1 mouse cellular context compared by ENCODE assay signal in the genomic region with DNA sequence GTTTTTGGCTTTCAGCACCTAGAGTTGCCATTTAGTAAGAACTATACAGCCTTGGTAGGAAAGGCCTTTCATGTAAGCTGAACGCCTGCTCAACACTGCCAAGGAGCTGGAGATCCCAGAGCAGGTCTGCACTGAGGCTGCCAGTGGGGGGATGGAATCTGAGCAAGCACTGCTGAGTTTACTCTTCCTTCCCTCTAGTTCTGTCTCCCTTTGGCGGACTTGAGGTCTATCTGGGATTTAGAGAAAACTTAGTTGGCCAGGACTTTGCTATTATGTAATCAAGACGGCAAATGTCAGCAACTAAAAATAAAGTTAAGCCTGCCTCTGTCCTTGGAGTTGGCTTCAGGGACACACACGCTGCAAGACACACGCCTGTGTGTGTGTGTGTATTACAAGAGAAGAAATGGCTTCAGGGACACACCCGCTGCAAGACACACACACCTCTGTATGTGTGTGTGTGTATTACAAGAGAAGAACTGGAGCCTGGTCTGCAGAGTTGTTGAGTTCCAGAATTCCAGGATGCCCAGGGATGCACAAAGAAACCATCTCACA.
TF ChIP-seq lines count a peak whose summit lies in the region.

No protein-coding gene starts in this region.

TF ChIP-seq in CH12.LX, 34 proteins besides CTCF, POLR2A, EP300 and RAD21 (continued from another document):
- TF ChIP-seq PAX5 (IDR thresholded peaks at IDR 0.05; ENCODE audit: low read length) (no peak), NRF1 (IDR thresholded peaks at IDR 0.05; ENCODE audit: low read depth, low read length) (no peak), SIN3A (IDR thresholded peaks at IDR 0.05; ENCODE audit: low read length) (no peak), ZMIZ1 (IDR thresholded peaks at IDR 0.05; ENCODE audit: low read depth, low read length) (no peak), POLR2AphosphoS2 (IDR thresholded peaks at IDR 0.05; ENCODE audit: low read depth, low read length) (no peak), JUN (IDR thresholded peaks at IDR 0.05; ENCODE audit: insufficient read depth, low read depth, low read length) (no peak), MAX (IDR thresholded peaks at IDR 0.05; ENCODE audit: low read length) (no peak), GABPA (IDR thresholded peaks at IDR 0.05; ENCODE audit: insufficient replicate concordance, low read depth, low read length) (no peak), ELF1 (IDR thresholded peaks at IDR 0.05; ENCODE audit: low read depth, low read length) (no peak), ZNF384 (IDR thresholded peaks at IDR 0.05; ENCODE audit: low read depth, low read length) (no peak), ZC3H11A (IDR thresholded peaks at IDR 0.05; ENCODE audit: low read depth, low read length) (no peak), SMC3 (IDR thresholded peaks at IDR 0.05; ENCODE audit: low read depth, low read length) (no peak), ETS1 (conservative IDR thresholded peaks at IDR 0.05; ENCODE audit: low read depth, low read length) (no peak), TBP (conservative IDR thresholded peaks at IDR 0.05; ENCODE audit: low read depth, low read length) (no peak), CHD1 (IDR thresholded peaks at IDR 0.05; ENCODE audit: low read depth, low read length) (no peak), RCOR1 (conservative IDR thresholded peaks at IDR 0.05; ENCODE audit: low read depth, low read length) (no peak), MAZ (IDR thresholded peaks at IDR 0.05; ENCODE audit: low read depth, low read length) (no peak), USF1 (IDR thresholded peaks at IDR 0.05; ENCODE audit: low read depth, low read length) (no peak), MYC (IDR thresholded peaks at IDR 0.05; ENCODE audit: low read depth, low read length) (no peak)
